Comparison of ENCODE assay signal across 11 mouse cellular contexts in genomic region chr3:79416944-79417680, GRCm38 (mm10).
DNase-seq lines count a peak whose midpoint lies in the region; ATAC-seq lines count a peak whose summit lies in the region.
"Had no signal": no experiment of that assay in that cellular context is flagged by ENCODE, and none has a peak within 500 bp of the region (broad histone marks: within the 10 kb centered on the region; RNA-seq: fewer than 3 reads in every experiment).

No protein-coding gene starts in this region.

- H3K4me1 ChIP-seq in forebrain, embryonic 11.5 days (replicated peaks; ENCODE audit: control insufficient read depth, insufficient read depth, low read length): peaks cover 5% of the 10 kb centered on the region; the same call in 1 of the 2 replicates
- peaks cover 5% of the 10 kb centered on the region for H3K4me1 ChIP-seq in hindbrain, embryonic 16.5 days (ENCODE audit: control insufficient read depth, insufficient read depth, low read depth, low read length)

- no peaks in the 10 kb centered on the region for H3K36me3 ChIP-seq in forebrain, embryonic 11.5 days (ENCODE audit: control insufficient read depth, insufficient read depth, low read length)
- H3K36me3 ChIP-seq in hindbrain, embryonic 16.5 days (ENCODE audit: control insufficient read depth, insufficient read depth, low read length): no peaks in the 10 kb centered on the region

- H3K4me3 ChIP-seq in forebrain, embryonic 11.5 days (ENCODE audit: low read depth, low read length): no peak overlapping the region
- H3K4me3 ChIP-seq in hindbrain, embryonic 16.5 days (ENCODE audit: low read length): no peak overlapping the region
- H3K4me3 ChIP-seq: layer of hippocampus, adult 2 months had no signal

- ATAC-seq in forebrain, embryonic 11.5 days (replicated peaks; ENCODE audit: low FRiP score): peak; percentile 95
- peak; percentile 78 for ATAC-seq in hindbrain, embryonic 16.5 days
- ATAC-seq: liver, postnatal 0 days had no signal

- H3K27me3 ChIP-seq in forebrain, embryonic 11.5 days (ENCODE audit: control insufficient read depth, insufficient read depth, low read length): no peaks in the 10 kb centered on the region
- no peaks in the 10 kb centered on the region for H3K27me3 ChIP-seq in hindbrain, embryonic 16.5 days (replicated peaks; ENCODE audit: control insufficient read depth, insufficient read depth, low read length)

- no peaks in the 10 kb centered on the region for H3K9me3 ChIP-seq in forebrain, embryonic 11.5 days (ENCODE audit: control insufficient read depth, low read length)
- H3K9me3 ChIP-seq in hindbrain, embryonic 16.5 days (ENCODE audit: control insufficient read depth, low read length): no peaks in the 10 kb centered on the region

- peak overlapping the region; percentile 15; the same call in 1 of the 2 replicates for H3K4me2 ChIP-seq in forebrain, embryonic 11.5 days (ENCODE audit: low read depth, low read length, severe bottlenecking)
- H3K4me2 ChIP-seq in hindbrain, embryonic 16.5 days (ENCODE audit: low read length): no peak overlapping the region; the same call in 1 of the 2 replicates

- H3K27ac ChIP-seq in forebrain, embryonic 11.5 days (ENCODE audit: low read depth, low read length): peak overlapping the region; percentile 82
- no peak overlapping the region for H3K27ac ChIP-seq in hindbrain, embryonic 16.5 days (ENCODE audit: low read depth, low read length)
- H3K27ac ChIP-seq: layer of hippocampus, adult 2 months had no signal

- WGBS in forebrain, embryonic 11.5 days: 15% methylated on average over 4 of the region's 4 CpGs
- WGBS in hindbrain, embryonic 16.5 days: 17% methylated on average over 4 of the region's 4 CpGs

- peak; percentile 80 for DNase-seq in embryo, embryonic 10.5 days (ENCODE audit: low spot score)
- peak; percentile 60 for DNase-seq in forebrain, embryonic 11.5 days (ENCODE audit: low spot score)
- DNase-seq in retina, embryonic 14.5 days (ENCODE audit: low spot score): peak; percentile 64
- no peak for DNase-seq in kidney, postnatal 10 days
- no peak for DNase-seq in frontal cortex, adult 2 months (ENCODE audit: extremely low spot score in 1 of 2, low spot score in 1 of 2)
- DNase-seq in cerebellum, adult 9-10 months: no peak
- DNase-seq: gastrocnemius, postnatal 10 days; liver, postnatal 0 days; thymus, postnatal 25 days had no signal

- H3K9ac ChIP-seq in forebrain, embryonic 11.5 days (ENCODE audit: low read length): no peak overlapping the region
- H3K9ac ChIP-seq in hindbrain, embryonic 16.5 days (ENCODE audit: low read depth, low read length): no peak overlapping the region
- H3K9ac ChIP-seq: liver, postnatal 0 days had no signal

Comparison
In these comparisons a context has a peak if more than half of its experiments do, and no peak if none do; other contexts are left out.
1. DNase-seq: peak in embryo, embryonic 10.5 days (single experiment), forebrain, embryonic 11.5 days (single experiment) and retina, embryonic 14.5 days (single experiment); none in kidney, postnatal 10 days (single experiment), frontal cortex, adult 2 months (0 of 2) and cerebellum, adult 9-10 months (single experiment).